Mouse (Mus musculus) cerebellum, postnatal 4 days (tissue): ENCODE results near the gene Acer1.
A peak's percentile ranks its signal among the peaks of the same experiment; 100 is the strongest.

Experiments used
- DNase-seq, 2 experiments: peaks; one replicate each; pipeline ENCODE4 v3.0.0; 2022; ENCODE audit warnings: low spot score in 2 of 2, mixed read lengths in 1 of 2

Gene Acer1

DNA sequence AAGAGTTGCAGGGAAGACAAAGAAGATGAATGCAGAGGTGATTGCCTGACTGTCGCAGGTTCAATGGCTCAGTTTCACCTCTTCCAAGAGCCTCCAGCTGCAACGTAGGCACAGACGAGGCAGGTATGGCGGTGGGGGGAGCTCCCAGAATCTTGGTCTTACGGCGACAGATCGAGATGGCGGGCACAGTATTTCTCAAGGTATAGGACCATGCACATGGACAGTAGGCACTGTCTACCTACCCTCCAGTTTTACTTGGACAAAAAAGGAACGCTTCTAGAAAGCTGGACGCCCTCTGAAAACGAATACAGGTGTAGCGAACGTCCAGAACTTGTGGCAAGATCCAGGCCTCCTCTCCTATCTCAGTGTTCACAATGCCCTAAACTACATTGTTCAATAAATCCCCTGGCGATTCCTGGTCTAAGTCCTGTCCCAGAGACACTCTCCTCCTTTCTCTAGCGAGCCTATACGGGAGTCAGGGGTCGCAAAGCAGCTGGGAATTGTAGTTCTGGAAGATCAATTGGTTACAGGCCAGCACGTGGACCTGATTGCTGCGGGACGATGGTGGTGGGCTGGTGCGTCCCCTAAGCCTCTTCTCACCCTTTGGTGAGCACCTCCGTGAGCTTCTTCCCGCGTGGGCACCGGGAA is 7.7 kb upstream of the Acer1 start:
- DNase-seq = no peak

DNA sequence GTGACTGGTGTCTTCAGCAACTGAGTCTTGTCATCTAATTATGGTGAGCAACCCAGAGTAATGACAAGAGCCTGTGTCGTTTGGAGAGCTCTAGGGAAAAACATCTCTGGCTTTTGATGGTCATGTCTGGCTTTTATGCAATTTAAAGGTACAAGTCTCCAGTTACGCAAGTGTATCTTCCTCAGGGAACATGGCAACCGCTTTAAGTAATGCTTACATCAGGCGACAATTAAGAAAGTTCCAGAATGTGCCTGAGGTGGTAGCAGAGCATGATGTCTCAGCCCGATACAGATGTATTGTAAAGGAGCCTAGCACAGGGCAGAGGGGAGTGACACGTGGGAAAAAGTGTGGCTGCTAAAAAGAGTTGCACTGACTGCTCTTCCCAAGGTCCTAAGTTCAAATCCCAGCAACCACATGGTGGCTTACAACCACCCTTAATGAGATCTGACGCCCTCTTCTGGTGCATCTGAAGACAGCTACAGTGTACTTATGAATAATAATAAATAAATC is 7.0 kb upstream of the Acer1 start:
- DNase-seq = peak in 1 of 2 experiments; percentile 10

GRCm38 (mm10) chr17:56988441-56988840 is 6.5 kb upstream of the Acer1 start:
- no peak for DNase-seq

DNA sequence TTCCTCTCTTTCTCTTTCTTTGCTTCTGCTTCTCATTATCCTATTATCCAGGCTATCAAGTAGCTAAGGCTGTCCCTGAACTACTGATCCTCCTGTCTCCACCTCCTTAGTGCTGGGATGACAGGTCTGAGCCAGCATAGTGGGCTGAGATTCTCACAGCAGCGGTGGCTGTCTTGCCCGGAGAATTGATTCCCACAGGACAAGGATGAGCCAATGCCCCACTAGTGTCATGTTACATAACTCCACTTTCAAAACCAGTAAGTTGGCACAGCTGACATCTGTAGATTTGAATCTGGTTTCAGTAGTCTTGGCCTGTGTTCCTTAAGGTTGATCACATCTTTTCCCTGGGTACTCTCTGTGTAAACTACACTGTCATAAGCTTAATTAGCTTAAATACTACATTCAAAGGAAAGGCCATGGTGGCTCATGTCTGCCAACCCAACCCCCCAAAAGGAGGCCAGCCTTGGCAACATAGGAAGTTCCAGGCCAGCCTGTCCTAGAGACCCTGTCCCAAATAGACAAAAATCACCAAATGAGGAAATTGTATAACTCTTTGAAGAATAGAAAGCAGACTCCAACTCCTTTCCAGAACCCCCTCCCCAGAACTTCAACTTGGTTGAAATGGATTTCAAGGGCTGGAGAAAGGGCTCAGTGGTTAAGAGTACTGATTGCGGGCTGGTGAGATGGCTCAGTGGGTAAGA is 4.3 kb upstream of the Acer1 start:
- no peak for DNase-seq

- no peak for DNase-seq
Observed at GRCm38 (mm10) chr17:56985656-56986055, 3.7 kb upstream of the Acer1 start.

DNA sequence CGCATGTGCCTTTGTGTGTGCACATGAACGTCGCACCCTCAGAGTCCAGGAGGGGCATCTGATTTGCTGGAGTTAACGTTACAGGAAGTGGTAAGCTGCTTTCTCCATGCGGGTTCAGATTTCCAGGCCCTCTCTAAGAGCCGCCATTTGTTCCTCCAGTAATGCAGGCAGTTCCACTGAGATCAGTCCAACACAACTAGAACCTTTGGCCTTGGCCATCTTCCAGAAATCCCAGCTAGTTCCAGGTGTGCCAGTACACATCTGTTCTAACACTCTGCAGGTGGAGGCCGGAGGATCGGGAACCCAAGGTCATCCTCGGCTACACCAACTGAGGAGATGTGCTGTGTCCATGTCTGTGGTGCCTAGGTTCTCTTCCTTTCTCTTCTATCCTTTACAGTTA is 3.0 kb upstream of the Acer1 start:
- no peak for DNase-seq

DNA sequence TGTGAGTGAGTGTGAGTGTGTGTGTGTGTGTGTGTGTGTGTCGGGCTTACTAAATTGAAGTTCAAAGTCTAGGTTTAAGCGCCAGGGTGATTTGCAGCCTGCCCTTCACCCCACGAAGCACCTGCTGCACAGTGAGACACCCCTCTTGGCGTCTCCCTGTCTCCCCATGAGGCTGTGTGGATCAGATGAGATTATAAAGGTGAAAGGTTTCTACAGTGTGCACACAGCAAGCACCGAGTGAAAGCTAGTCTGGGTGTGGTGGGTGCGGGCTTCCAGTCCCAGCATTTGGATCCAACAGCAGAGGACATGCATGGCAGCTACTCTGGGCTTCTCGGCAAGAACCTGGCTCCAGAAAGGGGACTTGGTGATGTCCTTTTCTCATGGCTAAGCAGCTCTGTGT is 877 bp downstream of the Acer1 start:
- no peak for DNase-seq

- no peak for DNase-seq
Observed at GRCm38 (mm10) chr17:56979524-56979923, 2.4 kb downstream of the Acer1 start.

DNA sequence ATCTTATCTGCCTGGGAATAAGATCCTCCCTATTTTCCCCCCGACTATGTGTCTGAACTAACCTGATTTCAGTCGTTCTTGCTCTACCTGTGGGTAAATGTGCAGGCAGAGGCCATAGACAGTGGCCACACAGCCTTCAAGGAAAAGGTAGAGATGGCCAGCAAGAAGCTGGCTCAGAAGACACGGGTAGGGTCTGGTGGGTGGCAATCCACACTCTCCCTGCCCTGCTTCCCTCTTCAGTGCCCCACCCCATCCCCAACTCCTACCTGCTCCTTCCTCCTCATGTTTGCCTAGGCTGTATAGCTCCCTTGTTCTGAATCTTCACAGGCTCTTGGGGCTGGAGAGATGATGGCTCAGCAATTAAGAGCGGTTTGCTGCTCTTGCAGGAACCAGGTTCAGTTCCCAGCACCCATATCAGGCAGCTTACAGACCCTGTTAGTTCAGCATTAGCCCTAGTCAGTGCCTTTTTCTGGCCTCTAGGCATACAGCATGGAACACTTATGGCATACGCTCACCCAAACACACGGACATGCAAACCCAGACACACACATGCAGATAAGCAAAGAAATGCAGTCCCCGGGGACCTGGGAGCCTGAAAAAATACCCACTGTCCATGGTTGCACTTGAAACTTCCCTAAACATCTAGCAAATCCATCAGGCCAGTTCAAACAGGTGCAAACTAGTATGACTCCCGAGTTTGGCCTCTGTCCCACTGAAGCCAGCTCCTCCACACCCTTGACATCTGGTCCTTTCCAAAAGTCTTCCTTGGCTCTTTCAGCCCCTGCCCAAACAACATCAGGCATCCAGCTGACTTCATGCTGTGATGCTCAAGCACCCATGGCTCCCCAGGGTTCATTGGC is 5.2 kb downstream of the Acer1 start:
- no peak for DNase-seq

- no peak for DNase-seq
Observed at GRCm38 (mm10) chr17:56975391-56975790, 6.5 kb downstream of the Acer1 start.

GRCm38 (mm10) chr17:56974708-56975240 is 7.2 kb downstream of the Acer1 start:
- no peak for DNase-seq

DNA sequence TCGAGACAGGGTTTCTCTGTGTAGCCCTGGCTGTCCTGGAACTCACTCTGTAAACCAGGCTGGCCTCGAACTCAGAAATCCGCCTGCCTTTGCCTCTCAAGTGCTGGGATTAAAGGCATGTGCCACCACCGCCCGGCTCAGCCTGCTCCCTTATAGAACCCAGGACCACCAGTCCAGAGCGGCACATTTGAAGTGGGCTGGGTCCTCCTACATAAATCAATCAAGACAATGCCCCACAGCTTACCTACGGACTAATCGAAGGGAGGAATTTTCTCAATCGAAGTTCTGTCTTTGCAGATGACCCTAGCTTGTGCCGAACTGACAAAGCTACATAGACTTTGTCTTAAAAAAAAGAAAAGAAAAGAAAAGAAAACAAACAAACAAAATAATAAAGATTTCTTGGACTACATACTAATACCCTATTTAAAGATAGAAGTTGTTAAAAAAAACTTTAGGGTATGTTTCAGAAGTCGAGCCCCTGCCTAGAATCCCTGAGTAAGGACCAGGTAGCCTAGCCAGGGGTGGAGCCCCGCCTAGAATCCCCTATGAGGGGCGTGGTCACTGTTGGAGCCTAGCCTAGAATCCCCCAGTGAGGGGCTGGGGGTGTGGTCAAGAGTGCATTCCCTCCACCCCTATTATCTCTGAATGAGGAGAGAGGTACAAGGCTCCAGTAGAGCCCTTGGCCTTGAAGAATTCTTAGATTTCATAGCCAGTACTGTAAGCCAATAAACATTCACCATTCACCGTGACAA is 7.8 kb downstream of the Acer1 start:
- DNase-seq = no peak

- no peak for DNase-seq
Observed at GRCm38 (mm10) chr17:56970081-56970480, 11.8 kb downstream of the Acer1 start.

DNA sequence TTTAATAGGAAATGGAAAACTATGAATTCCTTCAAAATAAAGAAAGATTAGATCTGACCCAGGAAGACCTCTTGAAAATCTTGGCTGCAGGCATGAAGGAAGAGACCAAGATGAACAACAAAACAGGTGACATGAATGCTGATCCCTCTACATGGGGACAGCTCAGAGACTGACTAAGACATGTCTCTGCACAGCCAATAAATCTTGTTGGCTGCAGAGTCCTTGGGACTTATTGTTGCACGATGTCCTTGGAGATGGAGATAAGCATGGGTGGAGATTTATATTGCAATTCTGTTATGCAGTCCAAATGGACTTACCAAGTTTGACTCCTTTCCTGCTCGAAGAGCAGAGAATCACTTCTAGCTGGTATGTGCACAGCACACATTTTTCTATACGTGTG is 12.6 kb downstream of the Acer1 start:
- DNase-seq = no peak

- no peak for DNase-seq
Observed at GRCm38 (mm10) chr17:56963646-56964045, 18.3 kb downstream of the Acer1 start.

- no peak for DNase-seq
Observed at GRCm38 (mm10) chr17:56962642-56963405, 19.1 kb downstream of the Acer1 start.

GRCm38 (mm10) chr17:56961880-56962279 is 20.0 kb downstream of the Acer1 start:
- no peak for DNase-seq

- no peak for DNase-seq
Observed at GRCm38 (mm10) chr17:56958667-56959066, 23.3 kb downstream of the Acer1 start.

- no peak for DNase-seq
Observed at GRCm38 (mm10) chr17:56957763-56958429, 24.0 kb downstream of the Acer1 start.

DNA sequence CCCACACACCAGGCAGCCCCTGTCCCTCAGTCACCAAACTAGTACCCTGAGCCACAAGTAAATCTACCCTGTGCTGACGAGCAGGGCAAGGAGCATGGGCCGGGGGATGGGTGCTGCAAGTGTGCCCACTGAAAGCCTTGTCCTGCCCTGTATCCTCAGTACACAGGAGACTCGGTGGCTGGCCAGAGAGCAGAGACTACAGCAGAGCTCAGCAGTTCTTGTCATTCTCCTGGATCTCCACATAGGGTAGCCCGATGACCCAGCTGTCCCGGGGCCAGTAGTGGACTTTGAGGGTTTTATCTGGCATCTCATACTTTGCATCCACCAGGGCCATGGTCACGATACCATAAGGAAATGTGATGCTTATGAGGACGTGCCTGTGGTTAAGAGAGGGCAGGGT is 27.1 kb downstream of the Acer1 start:
- no peak for DNase-seq
